Mouse (Mus musculus): ENCODE data around the gene Pax3. TPM values are rescaled to one million over a fixed set of nuclear protein-coding genes. Genes with fewer than 3 reads are reported as not detected.

Gene Pax3
- total RNA-seq, 2 experiments from 2014 or later: not detected

DNA sequence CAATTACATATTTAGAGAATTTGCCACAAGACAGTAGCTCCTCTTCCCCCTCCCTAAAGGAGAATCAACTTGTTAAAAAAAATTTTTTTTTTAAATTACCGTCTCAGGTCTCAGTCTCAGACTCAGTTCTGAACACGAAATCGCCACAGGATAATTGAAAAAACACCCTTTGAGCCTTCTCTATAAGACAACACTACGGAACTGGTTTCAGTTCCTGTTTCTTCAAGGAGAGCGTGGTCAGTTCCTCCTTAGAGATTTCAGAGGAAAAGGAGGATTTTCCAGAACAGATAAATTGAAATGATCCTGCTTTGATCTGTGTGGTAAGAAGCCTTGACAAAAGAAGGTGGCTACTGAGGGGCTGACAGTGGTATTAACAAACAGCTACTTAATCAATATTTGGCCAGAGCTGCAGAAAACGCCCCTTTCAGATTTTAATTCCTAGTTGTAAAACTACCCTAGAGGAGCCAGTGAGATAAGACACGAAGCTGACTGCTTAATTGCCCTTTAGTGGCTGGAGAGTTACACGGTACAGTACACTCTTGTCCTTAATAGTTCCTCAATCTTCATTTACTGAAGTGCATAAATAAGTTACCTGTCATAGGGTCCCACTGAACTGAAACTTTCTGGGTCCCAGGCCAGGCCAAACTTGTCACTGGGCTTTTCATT is 9.7 kb downstream of the Pax3 start:
- ATAC-seq (replicated peaks; ENCODE audit: poor library complexity, severe bottlenecking): peak; percentile 89

DNA sequence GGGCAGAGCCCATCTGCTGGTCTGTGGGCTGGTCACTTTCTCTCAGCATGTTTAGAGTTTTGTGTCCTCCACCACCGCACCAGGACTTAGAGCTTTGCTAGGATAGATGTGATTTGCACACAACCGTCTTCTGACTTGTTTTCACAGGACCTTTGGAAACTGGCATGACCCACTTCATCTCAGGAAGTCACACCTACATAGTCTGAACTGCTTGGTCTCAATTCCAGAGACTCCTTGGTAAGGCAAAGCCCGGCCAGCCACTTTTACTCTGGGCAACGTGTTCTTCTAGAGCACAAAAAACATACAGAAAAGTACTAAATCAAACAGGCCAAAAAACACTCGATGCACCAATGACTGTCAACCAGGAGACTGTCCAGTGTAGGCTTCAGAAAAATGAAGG is 14.0 kb downstream of the Pax3 start:
- no peak for ATAC-seq (replicated peaks; ENCODE audit: poor library complexity, severe bottlenecking)

DNA sequence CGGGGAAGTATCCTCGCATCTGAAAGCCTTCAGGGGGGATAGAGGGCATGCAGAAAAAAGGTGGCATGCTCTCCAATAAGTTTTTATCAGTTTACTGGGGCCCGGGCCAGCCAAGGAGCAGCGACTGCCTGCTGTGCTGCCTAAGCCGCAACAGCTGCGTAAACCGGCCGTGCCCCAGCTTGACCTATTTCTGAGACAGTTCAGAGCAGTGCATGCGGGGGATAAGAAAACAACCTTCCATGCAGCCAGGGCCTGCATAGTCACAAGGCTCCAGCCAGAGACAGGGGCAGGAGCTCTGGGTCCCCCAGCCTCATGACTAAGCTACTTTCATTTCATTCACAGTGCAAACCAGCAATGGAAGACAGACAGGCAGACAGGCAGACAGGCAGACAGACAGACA is 15.1 kb downstream of the Pax3 start:
- ATAC-seq (replicated peaks; ENCODE audit: poor library complexity, severe bottlenecking): no peak

DNA sequence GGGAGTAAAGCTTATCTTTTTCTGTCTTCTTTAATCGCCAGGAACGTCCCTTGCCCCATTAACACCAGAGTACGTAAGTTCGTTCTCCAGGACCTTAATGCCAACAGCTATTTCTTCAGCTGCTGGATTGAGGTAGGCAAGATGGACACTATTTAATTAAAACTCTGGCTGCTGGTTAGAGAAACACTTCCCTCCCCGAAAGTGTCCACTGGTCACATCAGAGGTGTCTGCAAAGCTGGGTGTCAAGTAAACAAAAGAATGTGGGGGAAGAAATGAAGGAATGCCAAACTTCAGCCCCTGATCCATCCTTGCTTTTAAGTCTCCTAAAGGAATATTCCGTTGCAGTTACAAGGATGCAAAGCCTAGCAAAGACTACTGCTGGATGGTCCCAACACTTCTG is 24.6 kb downstream of the Pax3 start:
- ATAC-seq (replicated peaks; ENCODE audit: poor library complexity, severe bottlenecking): no peak

DNA sequence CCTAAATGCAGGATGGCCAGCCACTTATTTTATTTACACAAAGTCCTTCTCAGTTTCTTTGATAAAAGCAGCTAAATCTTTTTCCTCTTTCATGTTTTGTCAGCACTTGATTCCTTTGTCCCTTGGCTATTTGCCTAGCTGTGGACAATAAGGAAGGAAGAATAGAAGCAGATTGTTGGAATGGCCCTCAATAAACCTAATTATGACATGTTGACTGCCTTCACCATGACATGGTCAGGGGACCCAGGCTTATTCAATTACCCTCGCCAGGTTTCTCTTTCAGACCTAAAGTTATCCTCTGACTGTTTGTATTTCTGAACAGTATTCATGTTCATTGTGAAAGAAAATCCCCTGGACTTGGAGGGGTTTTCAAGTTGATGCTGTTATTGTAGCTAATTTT is 25.3 kb downstream of the Pax3 start:
- no peak for ATAC-seq (replicated peaks; ENCODE audit: poor library complexity, severe bottlenecking)

DNA sequence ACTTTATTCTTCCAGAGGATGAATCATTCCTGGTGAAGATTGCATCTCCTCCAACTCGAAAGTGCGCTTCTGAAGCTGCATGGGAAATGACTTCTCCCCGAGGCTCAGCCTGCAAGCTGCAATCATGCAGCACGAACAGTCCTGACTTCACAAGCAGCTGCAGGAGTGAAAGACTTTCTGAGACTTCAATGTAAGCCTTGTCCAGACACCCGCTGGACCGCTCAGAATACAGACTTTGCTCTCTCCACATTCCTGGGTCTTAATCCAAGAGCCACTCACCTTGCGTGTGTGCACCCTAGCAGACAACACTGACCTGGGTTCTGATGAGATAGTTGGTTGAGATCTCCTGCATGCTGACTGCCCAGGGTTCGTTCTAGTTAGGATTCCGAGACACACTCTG is 26.2 kb downstream of the Pax3 start:
- no peak for ATAC-seq (replicated peaks; ENCODE audit: poor library complexity, severe bottlenecking)

DNA sequence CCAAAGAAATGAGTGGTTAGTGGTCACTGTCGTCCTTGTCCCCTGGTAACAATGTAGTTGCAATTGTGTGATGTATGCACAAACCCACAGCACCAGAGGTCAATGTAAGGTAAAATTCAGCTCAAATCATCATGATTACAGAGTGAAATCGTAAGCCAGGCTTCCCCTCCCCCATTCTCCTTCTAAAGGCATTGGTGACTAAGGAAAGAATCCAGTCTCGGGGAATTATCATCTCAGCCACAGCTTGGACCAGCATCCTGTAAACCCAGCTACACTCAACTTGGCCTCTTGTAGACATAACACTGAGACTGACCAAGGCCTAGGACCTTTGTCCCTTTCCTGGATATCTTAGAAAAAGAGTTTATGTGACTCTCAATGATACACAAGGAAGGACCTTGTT is 28.1 kb downstream of the Pax3 start:
- no peak for ATAC-seq (replicated peaks; ENCODE audit: poor library complexity, severe bottlenecking)

DNA sequence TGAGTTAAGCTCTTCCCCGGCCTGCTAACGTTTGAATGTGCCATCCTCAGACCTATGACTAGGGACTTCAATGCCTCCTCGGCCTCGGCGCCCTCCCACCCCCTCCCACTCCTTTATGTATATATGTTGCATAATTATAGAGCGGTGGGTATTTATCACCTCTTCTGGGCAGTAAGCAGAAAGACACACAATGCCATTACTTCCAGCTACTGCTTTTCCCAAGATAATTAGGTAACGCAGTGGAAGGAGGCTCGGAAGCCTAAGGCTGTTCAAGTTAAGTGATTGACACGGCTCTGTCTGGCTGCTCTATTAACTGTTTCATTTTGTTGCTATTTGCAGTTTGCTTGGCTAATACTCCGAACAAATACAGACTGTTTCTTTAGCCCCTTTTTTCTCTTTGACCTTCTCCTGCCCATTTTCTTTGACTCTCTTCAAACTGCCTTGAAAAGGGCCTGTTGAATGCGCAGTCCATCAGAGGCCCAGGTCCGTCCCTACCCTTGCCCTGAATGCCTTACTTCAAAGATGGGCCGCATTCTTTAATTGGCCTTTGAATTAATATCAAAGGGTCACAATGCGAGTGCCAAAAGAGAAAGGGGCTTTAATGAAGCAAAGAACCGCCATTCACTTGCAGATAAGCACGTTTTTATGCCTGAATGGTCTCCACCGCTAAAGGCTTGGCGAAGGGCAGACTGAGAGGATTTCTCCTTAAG is 29.2 kb downstream of the Pax3 start:
- ATAC-seq (replicated peaks; ENCODE audit: poor library complexity, severe bottlenecking): no peak

DNA sequence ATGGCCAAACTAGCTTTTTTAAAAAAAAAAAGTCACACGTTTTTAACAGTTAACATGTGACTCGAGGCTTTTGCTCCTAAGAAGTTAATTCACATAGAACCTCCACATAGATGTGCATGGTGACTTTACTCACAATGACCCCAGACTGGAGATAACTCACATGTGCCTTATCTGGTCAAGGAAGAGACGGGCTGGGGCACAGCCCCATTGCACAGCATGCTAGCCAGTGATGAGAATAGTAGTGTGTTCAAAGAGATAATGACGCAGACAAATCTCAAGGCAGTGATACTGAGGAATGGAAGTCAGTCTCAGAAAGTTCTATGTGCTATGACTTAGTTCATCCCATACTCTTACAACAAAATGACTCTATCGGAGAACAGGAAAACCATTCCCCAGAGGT is 35.2 kb downstream of the Pax3 start:
- no peak for ATAC-seq (replicated peaks; ENCODE audit: poor library complexity, severe bottlenecking)

DNA sequence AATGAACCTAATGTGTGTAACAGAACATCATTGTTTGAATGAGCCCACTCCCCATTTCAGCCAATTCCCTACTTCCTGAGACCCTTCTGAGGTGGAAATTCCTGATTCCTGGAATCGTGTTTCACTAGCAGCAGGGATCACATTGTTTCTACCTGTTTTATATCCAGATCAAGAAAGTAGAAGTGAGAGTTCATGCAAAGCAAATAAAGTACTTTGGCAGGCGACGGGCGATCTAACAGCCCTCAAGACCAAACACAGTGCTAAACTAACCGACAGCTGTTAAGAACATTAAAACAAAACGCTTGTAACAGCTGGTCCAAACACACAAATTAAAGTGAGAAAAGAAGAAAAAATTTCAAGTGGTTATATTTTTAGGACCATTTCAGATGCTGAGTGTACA is 39.0 kb downstream of the Pax3 start:
- ATAC-seq (replicated peaks; ENCODE audit: poor library complexity, severe bottlenecking): no peak

DNA sequence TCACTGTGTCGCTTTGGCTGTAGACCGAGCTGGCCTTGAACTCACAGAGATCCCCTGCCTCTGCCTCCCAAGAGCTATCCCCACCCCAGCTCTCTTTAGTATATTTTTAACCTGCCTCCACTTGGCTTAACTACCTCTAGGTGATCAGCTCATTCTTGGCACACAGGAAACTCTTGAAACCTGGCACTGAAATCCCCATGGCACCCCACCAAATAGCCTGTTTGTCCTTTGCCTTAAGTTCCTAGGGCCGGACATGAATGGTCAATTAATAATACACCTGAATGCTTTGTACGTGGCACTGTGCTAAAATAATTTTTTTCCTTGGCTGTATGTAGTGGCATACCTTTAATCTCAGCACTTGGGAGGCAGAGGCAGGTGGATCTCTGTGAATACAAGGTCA is 41.1 kb downstream of the Pax3 start:
- ATAC-seq (replicated peaks; ENCODE audit: poor library complexity, severe bottlenecking): no peak

DNA sequence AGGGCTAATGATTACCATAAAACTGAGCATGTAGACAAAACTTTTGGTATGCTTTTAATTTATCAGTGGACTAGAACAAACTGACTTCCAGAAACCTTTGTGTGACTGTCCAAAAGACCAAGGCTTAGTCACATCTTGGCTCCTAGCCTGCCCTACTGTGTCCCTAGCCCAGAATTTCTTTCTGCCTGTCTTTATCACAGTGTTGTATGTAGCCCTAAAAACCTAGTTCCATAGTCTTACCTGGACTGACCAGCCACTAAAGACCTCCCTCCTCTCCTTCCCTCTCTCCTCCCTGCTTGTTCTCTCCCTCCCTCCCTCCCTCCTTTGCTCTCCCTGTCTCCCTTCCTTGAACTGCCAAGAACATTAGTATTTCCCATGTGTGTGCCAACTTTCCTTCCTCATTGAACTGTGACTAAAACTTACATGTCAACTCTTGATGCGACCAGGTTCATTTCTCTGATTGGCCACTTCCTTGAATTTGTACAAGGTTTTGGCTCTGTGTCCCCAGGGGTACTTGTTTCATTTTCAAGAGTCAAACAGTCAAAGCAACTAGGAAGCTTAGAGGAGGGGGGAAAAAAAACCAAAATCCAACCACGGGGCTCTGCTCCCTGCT is 48.8 kb downstream of the Pax3 start:
- ATAC-seq (replicated peaks; ENCODE audit: poor library complexity, severe bottlenecking): no peak

DNA sequence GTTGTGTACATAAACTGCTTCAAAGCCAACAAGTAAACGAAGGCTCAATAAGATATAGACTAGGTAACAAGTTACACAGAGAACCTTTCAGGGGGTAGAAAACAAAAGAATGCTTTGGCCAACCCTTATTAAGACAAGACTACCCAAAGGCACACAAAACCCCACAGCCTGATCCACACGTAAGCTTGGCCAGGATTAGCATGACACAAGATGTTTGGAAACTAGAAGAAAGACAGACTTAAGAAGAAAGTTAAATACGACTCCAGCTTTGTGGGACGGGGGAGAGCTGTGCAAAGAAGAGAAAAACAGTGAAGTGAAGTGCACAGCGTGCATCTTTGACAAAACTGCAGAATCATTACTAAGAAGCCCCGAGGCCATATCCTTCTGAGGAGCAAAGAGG is 53.5 kb downstream of the Pax3 start:
- no peak for ATAC-seq (replicated peaks; ENCODE audit: poor library complexity, severe bottlenecking)

DNA sequence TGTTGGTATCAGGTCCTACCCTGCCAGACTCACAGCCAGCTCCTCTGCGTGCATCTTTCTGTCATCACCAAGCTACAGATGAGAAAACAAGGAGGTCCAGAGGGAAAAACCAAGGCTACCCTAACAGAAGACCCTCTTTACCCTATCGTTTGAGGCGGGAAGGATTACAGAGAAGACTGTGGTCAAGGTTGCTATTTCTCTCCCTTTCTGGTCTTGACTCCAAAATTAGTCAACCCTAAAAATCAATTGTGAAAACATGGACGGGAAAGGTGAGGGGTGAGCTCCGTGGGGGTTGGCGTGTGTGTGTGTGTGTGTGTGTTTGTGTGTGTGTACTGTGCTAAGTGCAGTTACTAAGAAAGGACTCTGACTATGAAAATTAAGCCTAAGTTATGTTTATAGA is 54.0 kb downstream of the Pax3 start:
- ATAC-seq (replicated peaks; ENCODE audit: poor library complexity, severe bottlenecking): no peak

DNA sequence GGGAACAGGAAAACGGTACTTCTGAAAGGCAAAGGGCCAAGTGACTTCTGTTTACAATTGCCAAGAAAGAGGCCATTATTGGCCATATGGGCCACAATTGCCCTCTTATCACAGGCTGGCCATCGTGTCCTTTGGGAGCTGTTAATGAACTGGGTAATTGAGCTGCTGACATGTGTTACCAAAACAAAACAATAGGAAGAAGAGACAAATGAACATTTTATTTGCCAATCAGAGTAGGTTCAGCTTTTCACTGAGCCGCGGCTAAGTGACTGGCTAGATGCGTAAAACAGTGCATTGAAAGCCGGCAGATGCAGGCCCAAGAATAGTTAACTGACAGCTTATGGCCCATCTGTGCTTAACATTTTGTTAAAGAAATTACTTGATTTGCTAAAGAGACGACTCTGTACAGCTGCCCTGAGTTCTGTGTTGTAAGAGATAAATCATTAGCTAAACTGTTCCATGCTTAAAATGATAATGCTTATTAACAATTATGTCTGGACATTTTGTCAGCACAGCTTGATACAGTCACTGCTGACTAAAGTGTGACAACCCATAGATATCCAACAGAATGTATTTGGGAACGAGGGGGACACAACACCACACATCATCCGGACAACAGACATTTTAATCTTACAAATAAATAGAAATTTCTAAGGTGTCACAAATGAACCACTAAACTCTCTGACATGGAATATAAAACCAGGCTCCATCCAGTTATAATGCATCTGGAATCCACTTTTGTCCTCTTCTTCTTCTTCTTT is 55.0 kb downstream of the Pax3 start:
- ATAC-seq (replicated peaks; ENCODE audit: poor library complexity, severe bottlenecking): no peak

DNA sequence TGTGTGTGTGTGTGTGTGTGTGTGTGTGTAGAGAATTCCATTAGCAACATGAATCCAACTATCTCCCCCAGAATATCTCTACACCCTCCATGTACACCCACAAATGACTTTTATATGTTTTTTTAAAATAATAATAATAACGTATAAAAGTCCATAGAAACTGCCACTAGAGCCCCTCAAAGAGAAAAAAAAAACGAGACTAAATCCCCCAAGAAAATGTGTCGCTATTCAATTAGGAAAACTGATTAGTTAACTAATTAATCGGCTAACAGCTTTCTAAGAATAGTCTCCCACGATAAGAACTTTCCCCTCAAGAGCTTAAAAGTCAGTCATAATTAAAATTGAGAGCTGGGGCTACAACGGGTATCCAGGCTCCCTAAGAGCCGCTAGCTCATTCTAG is 55.6 kb downstream of the Pax3 start:
- no peak for ATAC-seq (replicated peaks; ENCODE audit: poor library complexity, severe bottlenecking)

DNA sequence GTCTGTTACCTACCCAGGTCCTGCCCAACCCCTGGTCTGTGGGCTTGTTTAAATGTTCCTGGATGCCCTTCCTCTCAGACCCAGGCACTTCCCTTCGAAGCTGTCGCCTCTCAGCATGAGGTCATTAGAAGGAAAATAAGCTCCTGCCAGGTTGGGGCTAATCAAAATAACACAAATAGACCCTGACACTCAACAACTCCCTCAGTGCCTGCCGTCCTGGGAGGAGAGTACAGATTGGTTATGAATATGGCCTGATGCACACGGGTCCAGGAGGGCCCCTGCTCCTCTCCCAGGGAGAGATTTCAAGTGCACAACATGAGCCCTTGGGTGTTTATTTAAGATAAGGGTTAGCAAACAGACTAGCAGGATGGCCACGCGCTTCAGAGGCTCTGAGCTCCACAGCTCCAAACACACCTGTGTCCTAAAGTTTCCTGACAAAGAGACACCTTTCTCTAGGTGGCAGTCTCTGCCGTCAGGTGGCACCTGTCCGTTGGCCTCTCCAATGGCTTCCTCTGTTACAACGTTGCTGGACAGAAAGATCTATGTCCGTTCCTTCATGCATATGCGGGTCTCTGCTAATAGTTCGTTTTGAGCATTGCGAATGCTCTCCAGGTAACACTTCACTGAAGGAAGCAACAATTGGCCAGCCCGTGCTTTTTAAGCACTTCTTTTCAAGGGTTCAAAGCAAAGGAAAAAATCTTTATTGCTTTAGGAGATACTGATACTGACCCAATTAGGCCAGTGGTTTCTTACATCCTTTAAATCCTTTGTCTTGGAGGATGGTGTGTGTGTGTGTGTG is 56.2 kb downstream of the Pax3 start:
- no peak for ATAC-seq (replicated peaks; ENCODE audit: poor library complexity, severe bottlenecking)

DNA sequence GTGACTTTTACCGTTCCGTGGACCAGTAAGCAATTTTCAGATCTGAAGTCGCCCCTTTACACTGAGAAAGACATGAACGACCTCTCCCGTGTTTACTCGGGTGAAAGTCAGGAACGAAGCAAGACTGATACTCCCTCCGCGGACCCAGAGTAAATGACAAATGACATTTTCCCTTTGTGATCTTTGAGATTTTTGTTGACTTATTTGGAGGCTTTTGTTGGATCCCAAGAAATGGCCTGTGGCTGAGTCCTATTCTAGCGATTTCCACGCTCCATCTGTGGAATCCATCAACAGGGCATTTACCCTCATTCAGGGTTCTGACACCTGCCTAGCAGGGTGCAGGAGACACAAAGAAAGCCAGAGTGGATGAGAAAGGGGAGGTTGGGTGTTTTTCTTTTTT is 57.6 kb downstream of the Pax3 start:
- no peak for ATAC-seq (replicated peaks; ENCODE audit: poor library complexity, severe bottlenecking)

DNA sequence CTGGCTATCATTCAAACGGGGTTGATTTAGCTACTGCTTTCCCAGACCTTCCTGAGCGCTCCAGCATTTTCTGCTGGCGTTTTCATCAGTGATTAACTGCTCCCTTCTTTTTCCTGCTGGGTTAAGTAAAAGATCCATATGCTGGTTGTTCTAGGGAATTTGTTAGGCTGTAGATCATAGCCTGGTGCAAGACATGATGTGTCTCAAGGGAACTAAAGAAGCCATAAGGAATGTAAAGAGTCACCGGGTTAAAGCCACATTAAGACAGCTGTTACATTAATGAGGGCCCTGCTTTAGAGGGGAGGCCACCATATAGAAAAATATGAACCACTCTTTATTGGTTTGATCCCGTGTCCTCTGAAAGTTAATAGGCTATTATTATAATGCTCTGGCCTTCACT is 67.7 kb downstream of the Pax3 start:
- no peak for ATAC-seq (replicated peaks; ENCODE audit: poor library complexity, severe bottlenecking)

DNA sequence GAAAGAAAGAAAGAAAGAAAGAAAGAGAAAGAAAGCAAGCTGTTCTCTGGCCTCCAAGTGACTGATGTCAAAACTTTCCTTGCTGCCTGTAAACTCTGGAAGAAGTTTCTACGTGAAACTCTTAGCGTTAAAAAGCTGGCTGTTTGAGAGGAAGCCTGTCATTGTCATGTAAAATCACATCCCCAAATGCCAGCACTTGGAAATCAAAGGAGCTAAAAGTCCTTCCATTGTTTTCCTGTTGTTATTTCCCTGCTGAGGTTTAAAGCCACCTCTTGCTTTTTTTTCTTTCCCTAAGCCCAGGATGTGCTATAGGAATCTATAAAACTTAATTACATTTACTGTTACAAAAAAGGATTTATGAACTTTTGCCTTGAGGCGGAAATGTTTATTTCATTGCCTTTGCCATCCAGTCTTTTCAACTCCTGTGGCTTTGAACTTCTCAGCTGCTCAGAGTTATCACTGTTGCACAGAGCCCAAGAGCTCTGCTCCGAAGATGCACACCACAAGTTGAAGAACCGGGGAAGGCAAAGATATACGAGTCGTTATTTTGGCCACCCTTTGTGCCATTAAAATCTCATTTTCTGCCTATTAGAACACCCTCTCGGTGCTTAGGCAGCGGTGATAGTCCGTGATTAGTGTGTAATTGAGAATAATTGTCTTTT is 76.9 kb downstream of the Pax3 start:
- ATAC-seq (replicated peaks; ENCODE audit: poor library complexity, severe bottlenecking): no peak
